In genomic region chr2:119799961-119800550, GRCm38 (mm10) we compare ENCODE assay signal across 8 mouse cellular contexts. TPM values are rescaled to one million over a fixed set of nuclear protein-coding genes. Genes with fewer than 3 reads are reported as not detected.
A peak's percentile ranks its signal among the peaks of the same experiment; 100 is the strongest.
DNase-seq lines count a peak whose midpoint lies in the region; ATAC-seq and TF ChIP-seq lines count a peak whose summit lies in the region.

No protein-coding gene starts in this region.

- H3ac ChIP-seq in C2C12 (ENCODE audit: control insufficient read depth, insufficient read length, low read depth): peak overlapping the region; percentile 66

- intact Hi-C loops in gastrocnemius, adult 2 months (cut with DNase I): loop anchor here (10.0 kb wide), 1 partner anchor 205 kb away; no protein-coding TSS in a partner anchor

- no peak for DNase-seq in gastrocnemius, adult 2 months
- no peak for DNase-seq in gastrocnemius, adult 8-10 months (ENCODE audit: low spot score in 2 of 2)
- peak; percentile 27 for DNase-seq in embryo, embryonic 10 days (ENCODE audit: low spot score)
- peak; percentile 71 for DNase-seq in induced T-regulatory cell, adult 2 months (ENCODE audit: low read depth)
- peak; percentile 63 for DNase-seq in thymus, postnatal 25 days

- peak overlapping the region; percentile 85 for H3K4me3 ChIP-seq in gastrocnemius, adult 2 months
- H3K4me3 ChIP-seq in C2C12 (ENCODE audit: insufficient read depth, poor library complexity, severe bottlenecking): peak overlapping the region; percentile 40

- no peaks in the 10 kb centered on the region for H3K79me2 ChIP-seq in C2C12 (ENCODE audit: control insufficient read depth, insufficient read depth)

- no peaks in the 10 kb centered on the region for H3K79me3 ChIP-seq in C2C12 (ENCODE audit: low read depth)

- H3K27ac ChIP-seq in gastrocnemius, adult 2 months: peak overlapping the region; percentile 53

- peaks cover 9% of the 10 kb centered on the region for H3K27me3 ChIP-seq in C2C12 (ENCODE audit: control insufficient read depth, insufficient read depth, insufficient read length)

- no peaks in the 10 kb centered on the region for H3K36me3 ChIP-seq in C2C12 (ENCODE audit: control insufficient read depth, insufficient read depth)

- TF ChIP-seq CTCF in gastrocnemius, adult 2 months (IDR thresholded peaks at IDR 0.05): no peak
- no peak for TF ChIP-seq CTCF in C2C12 (IDR thresholded peaks at IDR 0.05; ENCODE audit: control insufficient read depth, insufficient read depth, insufficient read length)

- 0 out of 2 replicates have a peak, but pooled peaks have one; percentile 3 for ATAC-seq in megakaryocyte-erythroid progenitor cell, adult 5-6 weeks (replicated peaks; ENCODE audit: low FRiP score, low TSS enrichment, poor library complexity, severe bottlenecking)
- no peak for ATAC-seq in granulocyte monocyte progenitor cell, adult 5-6 weeks (replicated peaks; ENCODE audit: poor library complexity, severe bottlenecking)

TF ChIP-seq in C2C12, 6 proteins besides CTCF, POLR2A, EP300 and RAD21:
- TF ChIP-seq MAX (IDR thresholded peaks at IDR 0.05): no peak
- TF ChIP-seq USF1 (IDR thresholded peaks at IDR 0.05; ENCODE audit: low read depth): no peak
- no peak for TF ChIP-seq FOSL1 (IDR thresholded peaks at IDR 0.05; ENCODE audit: insufficient read depth, low read length, poor library complexity, severe bottlenecking)
- TF ChIP-seq MYOD1 (IDR thresholded peaks at IDR 0.05; ENCODE audit: control insufficient read depth, insufficient read length, low read depth): no peak
- no peak for TF ChIP-seq MYOG (IDR thresholded peaks at IDR 0.05; ENCODE audit: control insufficient read depth, extremely low read depth, insufficient read length)
- no peak for TF ChIP-seq CEBPB (IDR thresholded peaks at IDR 0.05; ENCODE audit: low read depth)
TF ChIP-seq in C2C12: peak in this region for 0.

RNA-seq across cellular contexts. Expression of gene Tyro3, which starts 2.5 kb away (rescaled TPM):
- under 1 TPM; 0.10 to 0.73 TPM for total RNA-seq in gastrocnemius, adult 2 months (2021)
- under 1 TPM; 0.29 to 0.74 (median 0.46) TPM for total RNA-seq in gastrocnemius, adult 8-10 months (2022)
- 9.3 TPM for polyA plus RNA-seq in C2C12 (2012; fragmentation: generic; extraction: Trizol)
- 0.45 TPM in 1 of 2 replicates, not detected in the other for total RNA-seq in megakaryocyte-erythroid progenitor cell, adult 5-6 weeks (2014; fragmentation: Nextera tagmentation)
- total RNA-seq in megakaryocyte-erythroid progenitor cell, adult 5-6 weeks (2017): not detected in 2 replicates
- total RNA-seq in granulocyte monocyte progenitor cell, adult 5-6 weeks (2014; fragmentation: Nextera tagmentation): 0.15 TPM in 1 of 2 replicates, not detected in the other
- total RNA-seq in granulocyte monocyte progenitor cell, adult 5-6 weeks (2017): not detected in 2 replicates

RNA-seq across cellular contexts. Expression of gene Rpap1, which starts 12.7 kb away (rescaled TPM):
- total RNA-seq in gastrocnemius, adult 2 months (2021): 10 to 100 TPM; 14.4 to 16.7 TPM
- total RNA-seq in gastrocnemius, adult 8-10 months (2022): 10 to 100 TPM; 14.2 to 17.0 (median 16.2) TPM
- polyA plus RNA-seq in C2C12 (2012; fragmentation: generic; extraction: Trizol): 14.2 TPM
- total RNA-seq in megakaryocyte-erythroid progenitor cell, adult 5-6 weeks (2014; fragmentation: Nextera tagmentation): 22.5 and 24.4 TPM in 2 replicates
- 5.0 and 9.1 TPM in 2 replicates for total RNA-seq in megakaryocyte-erythroid progenitor cell, adult 5-6 weeks (2017)
- 15.8 and 16.1 TPM in 2 replicates for total RNA-seq in granulocyte monocyte progenitor cell, adult 5-6 weeks (2014; fragmentation: Nextera tagmentation)
- 10.7 and 11.7 TPM in 2 replicates for total RNA-seq in granulocyte monocyte progenitor cell, adult 5-6 weeks (2017)

RNA-seq across cellular contexts. Expression of gene Ltk, which starts 39.8 kb away (rescaled TPM):
- not detected for total RNA-seq in gastrocnemius, adult 2 months (2021)
- not detected for total RNA-seq in gastrocnemius, adult 8-10 months (2022)
- 0.01 TPM for polyA plus RNA-seq in C2C12 (2012; fragmentation: generic; extraction: Trizol)
- not detected in 2 replicates for total RNA-seq in megakaryocyte-erythroid progenitor cell, adult 5-6 weeks (2014; fragmentation: Nextera tagmentation)
- not detected in 2 replicates for total RNA-seq in megakaryocyte-erythroid progenitor cell, adult 5-6 weeks (2017)
- total RNA-seq in granulocyte monocyte progenitor cell, adult 5-6 weeks (2014; fragmentation: Nextera tagmentation): not detected in 2 replicates
- total RNA-seq in granulocyte monocyte progenitor cell, adult 5-6 weeks (2017): not detected in 2 replicates

RNA-seq across cellular contexts. Expression of gene Itpka, which starts 57.9 kb away (rescaled TPM):
- not detected for total RNA-seq in gastrocnemius, adult 2 months (2021)
- total RNA-seq in gastrocnemius, adult 8-10 months (2022): not detected
- polyA plus RNA-seq in C2C12 (2012; fragmentation: generic; extraction: Trizol): 0.21 TPM
- total RNA-seq in megakaryocyte-erythroid progenitor cell, adult 5-6 weeks (2014; fragmentation: Nextera tagmentation): not detected in 2 replicates
- not detected in 2 replicates for total RNA-seq in megakaryocyte-erythroid progenitor cell, adult 5-6 weeks (2017)
- total RNA-seq in granulocyte monocyte progenitor cell, adult 5-6 weeks (2014; fragmentation: Nextera tagmentation): 0.47 TPM in 1 of 2 replicates, not detected in the other
- total RNA-seq in granulocyte monocyte progenitor cell, adult 5-6 weeks (2017): 0.57 TPM in 1 of 2 replicates, not detected in the other

Comparison
In these comparisons a context has a peak if more than half of its experiments do, and no peak if none do; other contexts are left out.
1. DNase-seq: peak in embryo, embryonic 10 days (single experiment), induced T-regulatory cell, adult 2 months (single experiment) and thymus, postnatal 25 days (single experiment); none in gastrocnemius, adult 2 months (single experiment) and gastrocnemius, adult 8-10 months (0 of 2).